Mouse (Mus musculus) liver, embryonic 16.5 days (tissue): Measurements from ENCODE around the gene Chst8. TPM values are rescaled to one million over a fixed set of nuclear protein-coding genes. Genes with fewer than 3 reads are reported as not detected.

Experiments
- ATAC-seq: fragments of 200-750 bp; cut with Nextera tagmentation; 2 replicates; pipeline ENCODE4 v1.8.0; 2017; ENCODE audit warnings: low read depth, mild to moderate bottlenecking, moderate number of reproducible peaks, moderate library complexity
- H3K27ac ChIP-seq: fragments of 300-500 bp; sonication (generic); 2 replicates; pipeline ENCODE4 v1.5.1; 2014; ENCODE audit warnings: mild to moderate bottlenecking, low read length
- H3K27me3 ChIP-seq: fragments of 300-500 bp; sonication (generic); 2 replicates; pipeline ENCODE4 v1.6.1; 2014; ENCODE audit warnings: low read depth, low read length, mixed read lengths; ENCODE audit not compliant: control insufficient read depth, insufficient read depth
- H3K36me3 ChIP-seq: fragments of 300-500 bp; sonication (generic); 2 replicates; pipeline ENCODE4 v1.6.1; 2014; ENCODE audit warnings: mild to moderate bottlenecking; ENCODE audit not compliant: control insufficient read depth, insufficient read depth
- H3K4me1 ChIP-seq: fragments of 300-500 bp; sonication (generic); 2 replicates; pipeline ENCODE4 v1.6.1; 2014; ENCODE audit warnings: low read depth, low read length, mixed read lengths; ENCODE audit not compliant: control insufficient read depth
- H3K4me2 ChIP-seq: fragments of 300-500 bp; sonication (generic); 2 replicates; pipeline ENCODE4 v1.6.1; 2014; ENCODE audit warnings: low read depth, low read length, mixed read lengths
- H3K4me3 ChIP-seq: fragments of 300-500 bp; sonication (generic); 2 replicates; pipeline ENCODE4 v1.5.1; 2014; ENCODE audit warnings: low read depth, mild to moderate bottlenecking, low read length
- H3K9ac ChIP-seq: fragments of 300-500 bp; sonication (generic); 2 replicates; pipeline ENCODE4 v1.6.1; 2014; ENCODE audit warnings: low read depth, low read length
- H3K9me3 ChIP-seq: fragments of 300-500 bp; sonication (generic); replicated peaks from 2 replicates; pipeline ENCODE4 v1.6.1; 2016; ENCODE audit warnings: low read length; ENCODE audit not compliant: control insufficient read depth
- WGBS: fragments of 180-500 bp; shearing (Covaris S2); extraction: QIAGEN DNeasy Blood & Tissue Kit; methylation state at CpG from one replicate; pipeline ENCODE4 v1.1.7; 2014; ENCODE audit not compliant: insufficient replicate concordance; 5-methylcytosine and 5-hydroxymethylcytosine counted together
- polyA plus RNA-seq: library from polyadenylated mRNA; unstranded; fragments of >200 nt; fragmentation: Nextera tagmentation; extraction: Ambion mirVana; gene quantifications from 2 replicates; pipeline ENCODE4 v1.2.1, GENCODE M21; 2015

Chst8 gene
- polyA plus RNA-seq, 1 experiment from 2014 or later, result 0.33 TPM

DNA sequence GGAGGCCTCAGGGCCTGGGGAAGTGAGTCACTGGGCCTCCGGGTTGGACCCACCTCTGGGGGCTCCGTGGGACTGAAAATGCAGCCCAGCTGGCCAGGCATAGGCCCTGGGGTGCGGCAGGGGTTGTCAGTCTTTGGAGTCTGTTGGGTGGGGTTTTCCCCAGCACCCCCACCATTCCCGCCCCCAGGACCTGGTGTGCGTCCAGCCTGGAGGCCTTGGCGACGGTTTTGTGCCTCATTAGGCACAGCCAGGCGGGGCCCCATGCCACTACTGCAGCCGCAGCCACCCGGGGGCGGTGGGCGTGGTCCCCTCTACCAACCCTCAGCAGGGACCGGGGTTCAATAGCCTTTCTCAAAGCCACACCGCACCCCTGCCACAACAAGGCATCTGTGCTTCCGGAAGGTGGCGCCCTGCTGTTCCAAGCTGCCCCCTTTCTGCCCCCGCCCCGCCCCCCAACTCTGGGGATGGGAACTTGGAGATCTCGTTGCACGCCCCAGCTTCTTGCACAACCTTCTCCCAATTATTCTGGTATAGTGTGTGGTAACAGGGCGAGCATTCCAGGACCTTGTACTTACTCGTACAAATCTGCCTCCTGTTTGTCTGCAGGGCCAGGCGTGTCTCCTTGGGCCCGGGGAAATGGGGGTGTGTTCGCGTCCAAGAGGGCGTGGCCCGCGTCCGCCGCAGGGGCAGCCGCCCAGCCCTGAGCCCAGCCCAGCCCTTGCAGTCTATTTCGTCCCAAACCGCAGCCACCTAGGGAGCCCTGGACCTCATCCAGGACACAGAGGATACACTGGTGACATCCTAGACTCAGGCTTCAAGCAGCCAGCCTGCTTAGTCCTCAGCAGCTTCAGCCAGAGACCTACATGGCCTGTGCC lies 182.1 kb downstream of the Chst8 start:
- H3K36me3 ChIP-seq, result no peaks in the 10 kb centered on the region
- WGBS, result under 1% methylated on average over 34 of the region's 34 CpGs
- H3K4me2 ChIP-seq, result peak overlapping the region; percentile 53
- H3K27me3 ChIP-seq, result no peaks in the 10 kb centered on the region
- ATAC-seq, result peak; percentile 78
- H3K9me3 ChIP-seq, result no peaks in the 10 kb centered on the region
- H3K4me1 ChIP-seq, result no peaks in the 10 kb centered on the region; the same call in 1 of the 2 replicates
- peak overlapping the region; percentile 35 for H3K4me3 ChIP-seq
- H3K27ac ChIP-seq, result no peak overlapping the region
- H3K9ac ChIP-seq, result 0 out of 2 replicates have a peak overlapping the region, but pooled peaks have one; percentile 16

DNA sequence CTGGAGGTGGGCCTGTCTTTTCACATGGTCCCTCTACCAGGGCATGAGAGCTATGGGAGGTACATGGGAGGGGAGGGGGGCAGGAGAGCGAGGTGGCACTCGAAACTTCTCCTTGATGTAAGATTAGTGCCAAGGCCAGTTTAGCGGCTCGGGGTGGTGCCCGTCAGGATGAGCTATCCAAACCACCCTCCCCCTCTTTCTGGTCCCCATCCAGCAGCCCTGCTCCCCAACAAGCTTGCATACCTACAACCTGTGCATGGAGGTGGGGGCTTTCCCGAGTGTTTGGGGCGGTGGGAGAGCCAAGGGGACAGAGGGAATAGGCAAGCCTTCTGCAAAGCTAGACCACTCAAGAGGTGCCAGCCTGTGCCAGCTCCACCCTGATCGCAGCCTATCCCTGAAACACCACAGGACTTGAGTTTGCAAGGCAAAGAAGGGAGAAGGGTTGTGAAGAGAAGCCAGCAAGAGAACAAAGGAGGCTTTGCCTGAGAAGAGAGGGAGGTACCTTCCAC lies 182.8 kb downstream of the Chst8 start:
- Histone ChIP-seq H3K27ac (no peak overlapping the region), H3K9ac (no peak overlapping the region), H3K4me3 (no peak overlapping the region), H3K9me3 (no peaks in the 10 kb centered on the region), H3K36me3 (no peaks in the 10 kb centered on the region), H3K4me2 (no peak overlapping the region; the same call in 1 of the 2 replicates), H3K4me1 (no peaks in the 10 kb centered on the region; the same call in 1 of the 2 replicates), H3K27me3 (no peaks in the 10 kb centered on the region)
- ATAC-seq, result no peak
- 52% methylated on average over 8 of the region's 8 CpGs for WGBS

Other genes starting within 250 kb of the Chst8 start
- 0.36 and 0.48 TPM in 2 replicates for gene Kctd15, start 156.0 kb downstream of the Chst8 start, polyA plus RNA-seq
- gene Pepd, start 99.7 kb upstream of the Chst8 start, polyA plus RNA-seq, result 54.1 and 56.0 TPM in 2 replicates
- 21.4 and 22.4 TPM in 2 replicates for gene Cebpg, start 243.9 kb upstream of the Chst8 start, polyA plus RNA-seq